Mouse (Mus musculus): Measurements from ENCODE around the gene Afap1l2.

DNA sequence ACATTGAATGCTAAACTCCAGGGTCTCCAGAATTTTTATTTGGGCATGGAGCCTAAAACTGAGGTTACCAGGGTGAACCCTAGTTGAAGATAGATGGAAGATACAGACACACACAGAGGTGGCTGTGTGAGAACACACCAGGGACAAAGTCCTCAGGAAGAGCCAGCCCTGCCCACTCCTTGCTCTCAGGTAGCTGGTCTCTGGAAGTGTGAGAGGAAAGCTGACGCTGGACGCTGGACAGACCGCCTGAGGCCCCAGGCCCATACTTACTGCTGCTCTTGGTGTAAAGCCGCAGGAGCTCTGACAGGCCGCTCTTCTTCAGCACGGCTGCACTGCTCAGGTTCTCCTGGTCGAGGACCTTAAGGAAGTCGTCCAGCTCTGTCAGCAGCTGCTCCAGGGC lies 58.2 kb downstream of the Afap1l2 start:
- no peak for TF ChIP-seq CTCF (IDR thresholded peaks at IDR 0.05; ENCODE audit: low read depth, low read length)
- no peak for TF ChIP-seq EP300 (IDR thresholded peaks at IDR 0.05; ENCODE audit: insufficient read depth, low read depth, low read length)
- no peak for TF ChIP-seq POLR2A (IDR thresholded peaks at IDR 0.05; ENCODE audit: insufficient read depth, low read length)

All from ES-Bruce4 (cell line).